Mouse (Mus musculus) bone marrow, adult 2 months (tissue): ENCODE measurements around the gene Map2k7.

Experiments
- CTCF ChIP-seq: fragments of 200-500 bp; IDR thresholded peaks from 2 replicates; pipeline ENCODE4 v1.5.1; 2011; ENCODE audit warnings: low read length, control low read depth; ENCODE audit not compliant: control insufficient read depth, insufficient read depth
- POLR2A ChIP-seq: fragments of 200-500 bp; IDR thresholded peaks from 2 replicates; pipeline ENCODE4 v1.6.1; 2011; ENCODE audit warnings: low read depth, mild to moderate bottlenecking, control low read depth, low read length, borderline replicate concordance; ENCODE audit not compliant: control insufficient read depth

- no peak for TF ChIP-seq CTCF
- no peak for TF ChIP-seq POLR2A
These were observed 31.6 kb upstream of the Map2k7 start for GRCm38 (mm10) chr8:4207016-4207350.
